Mouse (Mus musculus) cerebellum, adult 11 months (tissue): ENCODE measurements around the gene Gm21974.
"Not testable (repeated sequence)": the region's sequence is repeated elsewhere in the genome, so short reads cannot be mapped to it uniquely, and the experiment has no call there.

Source experiments
- DNase-seq: peaks from one replicate; pipeline ENCODE4 v3.0.0; 2022

Gene Gm21974

GRCm38 (mm10) chr7:127912938-127913337, 17.7 kb upstream of the Gm21974 start:
- no peak for DNase-seq

- DNase-seq, result peak; percentile 80
These were observed 17.1 kb upstream of the Gm21974 start, which contains the start of gene Kat8 for GRCm38 (mm10) chr7:127912190-127912871. Gene Kat8, plus strand, starts transcription at chr7:127912516.

- DNase-seq, result no peak
These were observed 13.4 kb upstream of the Gm21974 start for GRCm38 (mm10) chr7:127908656-127909055.

GRCm38 (mm10) chr7:127907939-127908338, 12.7 kb upstream of the Gm21974 start:
- no peak for DNase-seq

- peak; percentile 73 for DNase-seq
These were observed 8.9 kb upstream of the Gm21974 start, which contains the start of gene Bckdk for GRCm38 (mm10) chr7:127903971-127904796. Gene Bckdk, plus strand, starts transcription at chr7:127904082.

- no peak for DNase-seq
These were observed 6.5 kb upstream of the Gm21974 start for GRCm38 (mm10) chr7:127901772-127902171.

- DNase-seq, result no peak
These were observed 4.7 kb upstream of the Gm21974 start for GRCm38 (mm10) chr7:127899997-127900396.

- DNase-seq, result no peak
These were observed 3.1 kb upstream of the Gm21974 start for GRCm38 (mm10) chr7:127898179-127898956.

GRCm38 (mm10) chr7:127897542-127897941, 2.3 kb upstream of the Gm21974 start:
- no peak for DNase-seq

- peak; percentile 63 for DNase-seq
These were observed 1.1 kb upstream of the Gm21974 start for GRCm38 (mm10) chr7:127896384-127896783.

GRCm38 (mm10) chr7:127895891-127896290, 637 bp upstream of the Gm21974 start:
- DNase-seq, result not testable (repeated sequence)

- DNase-seq, result no peak
These were observed 774 bp downstream of the Gm21974 start for GRCm38 (mm10) chr7:127894480-127894879.

- DNase-seq, result no peak
These were observed 4.5 kb downstream of the Gm21974 start, which contains the start of gene Prss53 for GRCm38 (mm10) chr7:127890798-127891197. Gene Prss53, minus strand, starts transcription at chr7:127890970.

GRCm38 (mm10) chr7:127888821-127889220, 6.4 kb downstream of the Gm21974 start:
- DNase-seq, result no peak

GRCm38 (mm10) chr7:127887781-127888180, 7.5 kb downstream of the Gm21974 start:
- no peak for DNase-seq

- DNase-seq, result no peak
These were observed 8.1 kb downstream of the Gm21974 start for GRCm38 (mm10) chr7:127887191-127887590.

- no peak for DNase-seq
These were observed 8.7 kb downstream of the Gm21974 start for GRCm38 (mm10) chr7:127886551-127886950.

GRCm38 (mm10) chr7:127885951-127886350, 9.3 kb downstream of the Gm21974 start:
- DNase-seq, result no peak

GRCm38 (mm10) chr7:127880431-127880830, 14.8 kb downstream of the Gm21974 start:
- no peak for DNase-seq

GRCm38 (mm10) chr7:127879301-127879700, 16.0 kb downstream of the Gm21974 start:
- no peak for DNase-seq

- DNase-seq, result peak; percentile 84
These were observed 18.5 kb downstream of the Gm21974 start, which contains the start of gene Zfp668 for GRCm38 (mm10) chr7:127876467-127877348. Gene Zfp668, minus strand, starts transcription at chr7:127876828.

GRCm38 (mm10) chr7:127876041-127876466, 19.2 kb downstream of the Gm21974 start, which contains the start of gene Zfp646:
Gene Zfp646, plus strand, starts transcription at chr7:127876221.
- DNase-seq, result no peak
